Mouse (Mus musculus): ENCODE data around the gene Lrrc56.

GRCm38 (mm10) chr7:141198121-141198520 lies 4.2 kb downstream of the Lrrc56 start:
- TF ChIP-seq POLR2A (IDR thresholded peaks at IDR 0.05; ENCODE audit: low read depth, low read length) (no peak), CTCF (IDR thresholded peaks at IDR 0.05; ENCODE audit: extremely low read depth, insufficient read length, insufficient replicate concordance, low read depth, low read length) (no peak)

All from small intestine, adult 2 months (tissue).